Mouse (Mus musculus): Measurements from ENCODE around the gene Gm6268.

Gene Gm6268

DNA sequence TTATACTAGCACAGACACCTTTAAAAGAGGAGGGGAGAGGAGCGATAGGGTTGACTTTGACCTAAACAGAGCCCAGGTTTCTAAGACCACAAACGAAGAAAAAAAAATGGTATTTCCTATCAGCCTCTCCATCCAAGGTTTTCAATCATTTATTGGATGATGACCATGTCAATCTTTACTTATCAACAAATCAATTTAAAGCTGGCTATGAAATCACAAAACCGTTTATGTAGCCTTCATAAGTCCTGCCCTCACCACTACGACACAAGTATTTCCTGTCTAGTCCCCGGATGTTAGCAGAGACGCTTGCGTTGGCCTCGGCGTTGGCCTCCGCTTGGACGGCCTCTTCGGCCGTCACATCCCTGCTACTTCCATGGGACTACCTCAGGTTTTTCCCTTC is at the start of gene Gm6268:
Gm6268 (plus strand) TSS at position 301 of the 400 bp plus-strand sequence.
- no peak for DNase-seq (ENCODE audit: low spot score)

DNA sequence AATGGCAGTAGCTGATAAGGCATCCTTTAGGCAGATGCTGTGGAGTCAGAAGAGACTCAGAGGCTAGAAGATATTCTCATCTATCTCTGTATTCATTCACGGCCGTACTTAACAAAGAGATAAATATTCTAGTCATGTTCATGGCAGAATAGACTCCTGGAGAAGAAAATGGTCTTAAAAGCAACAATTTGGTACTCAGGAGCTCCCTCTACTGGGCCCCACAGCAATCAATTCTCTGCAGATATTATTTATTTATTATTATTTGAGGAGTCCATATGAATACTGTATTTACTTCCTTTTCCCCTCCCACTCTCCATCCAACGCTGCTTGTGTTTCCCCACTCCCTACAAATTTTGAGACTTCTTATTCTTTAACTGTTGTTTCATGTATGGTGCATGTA is 48.6 kb upstream of the Gm6268 start:
- DNase-seq (ENCODE audit: low spot score) = no peak

DNA sequence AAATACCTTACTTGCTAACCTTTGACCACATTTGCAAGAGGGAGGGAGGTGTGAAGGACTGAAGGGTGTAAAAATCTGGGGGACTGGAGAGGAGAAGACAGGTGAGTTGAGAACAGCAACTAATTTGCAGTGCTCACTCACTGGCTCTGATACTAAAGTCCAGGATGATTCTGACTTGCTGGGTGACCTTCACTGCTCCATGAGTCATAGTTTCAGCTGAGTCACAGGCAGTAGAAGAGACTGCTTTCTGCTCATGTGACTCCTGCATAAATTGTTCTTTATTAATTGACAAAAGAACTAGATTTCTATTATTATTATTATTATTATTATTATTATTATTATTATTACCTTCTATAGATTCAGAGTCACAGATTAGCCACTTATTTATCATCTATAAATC is 15.7 kb upstream of the Gm6268 start:
- DNase-seq (ENCODE audit: low spot score) = no peak

DNA sequence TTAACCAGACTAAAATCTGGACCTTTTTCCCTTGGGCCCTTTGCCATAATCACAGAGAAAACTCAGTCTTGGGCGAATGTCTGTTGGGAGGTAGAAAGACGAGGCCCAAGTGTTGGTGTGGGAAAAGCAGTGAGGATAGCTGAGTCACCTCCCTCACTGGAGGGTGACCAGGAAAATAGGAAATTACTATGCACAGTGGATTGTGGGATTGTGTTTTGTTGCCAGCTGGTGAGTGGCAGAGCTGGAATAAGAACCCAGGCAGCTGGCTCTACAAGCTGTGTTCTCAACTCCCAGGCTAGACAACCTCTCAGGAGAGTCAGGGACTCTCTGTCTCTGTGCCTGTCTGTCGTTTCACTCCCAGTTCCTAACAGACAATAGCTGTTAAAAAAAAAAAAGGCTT is 11.1 kb upstream of the Gm6268 start:
- DNase-seq (ENCODE audit: low spot score) = no peak

DNA sequence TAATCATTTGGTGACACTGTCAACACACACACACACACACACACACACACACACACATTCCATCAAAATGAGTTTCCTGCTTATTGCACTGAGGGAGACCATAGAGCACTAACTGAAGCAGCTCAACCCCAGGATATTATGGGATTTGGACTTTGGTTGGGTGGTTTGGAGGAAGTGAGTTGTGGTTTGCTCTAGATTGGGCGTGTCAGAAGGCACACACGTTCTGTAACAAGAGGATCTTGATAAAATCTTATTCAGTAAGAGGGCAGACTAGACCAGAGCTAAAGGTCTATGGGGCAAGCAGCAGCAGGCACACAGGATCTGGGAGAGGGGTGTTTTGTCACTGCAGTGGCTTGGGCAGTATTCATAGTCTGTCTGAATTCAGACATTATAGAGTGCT is 10.6 kb upstream of the Gm6268 start:
- DNase-seq (ENCODE audit: low spot score) = no peak

DNA sequence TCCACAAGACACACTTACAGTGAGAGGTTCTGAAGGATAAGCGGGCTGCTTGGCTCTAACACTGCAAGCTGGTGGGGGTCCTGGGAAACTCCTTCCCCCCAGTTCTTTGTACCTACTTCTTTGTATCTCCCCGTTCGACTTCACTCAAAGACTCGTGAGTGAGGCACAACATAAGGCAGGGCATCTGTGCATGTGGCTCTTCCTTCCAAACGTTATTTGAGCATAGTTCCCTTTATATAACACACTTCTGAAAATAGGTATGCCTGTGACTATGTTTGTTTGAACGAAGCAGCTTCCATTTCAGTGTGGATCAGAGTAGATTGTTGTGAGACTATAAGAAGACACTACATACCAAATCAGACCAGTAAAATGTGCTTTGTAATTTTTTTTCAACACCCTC is 8.4 kb upstream of the Gm6268 start:
- no peak for DNase-seq (ENCODE audit: low spot score)

DNA sequence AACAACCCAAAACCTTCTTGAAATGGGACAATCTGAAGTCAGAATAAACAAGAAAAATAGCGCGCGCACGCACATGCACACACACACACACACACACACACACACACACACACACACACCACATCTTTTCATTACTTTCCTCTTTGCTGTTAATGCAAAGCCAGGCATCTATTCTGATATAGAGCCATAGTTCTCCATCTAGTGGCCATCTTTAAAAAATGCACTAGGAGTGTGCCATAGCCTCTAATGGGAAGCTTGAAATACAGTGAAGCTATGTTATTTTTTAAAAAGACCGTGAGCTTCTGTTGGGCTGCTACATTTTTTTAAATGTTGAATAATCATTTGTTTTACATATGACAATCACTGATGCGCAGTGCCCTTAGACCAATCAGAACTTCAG is 7.8 kb upstream of the Gm6268 start:
- DNase-seq (ENCODE audit: low spot score) = no peak

DNA sequence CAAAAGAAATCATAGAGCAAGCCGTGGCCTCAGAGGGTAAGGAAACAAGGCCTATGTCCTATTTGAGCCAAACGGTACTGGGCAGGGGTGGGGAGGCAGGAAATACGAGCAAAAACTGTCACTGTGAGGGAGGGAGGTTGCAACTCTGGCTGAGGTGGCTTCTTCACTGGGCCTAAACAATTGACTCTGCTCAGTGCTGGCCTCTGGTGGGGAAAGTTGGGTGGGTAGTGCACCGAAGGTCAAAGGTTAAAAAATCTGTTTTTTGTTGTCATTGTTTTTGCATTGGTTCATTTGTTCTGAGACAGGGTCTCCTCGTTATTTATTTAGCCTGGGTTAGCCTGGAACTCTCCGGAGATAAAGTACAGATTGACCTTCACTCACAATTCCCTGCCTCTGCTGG is 1.2 kb downstream of the Gm6268 start:
- DNase-seq (ENCODE audit: low spot score) = no peak

DNA sequence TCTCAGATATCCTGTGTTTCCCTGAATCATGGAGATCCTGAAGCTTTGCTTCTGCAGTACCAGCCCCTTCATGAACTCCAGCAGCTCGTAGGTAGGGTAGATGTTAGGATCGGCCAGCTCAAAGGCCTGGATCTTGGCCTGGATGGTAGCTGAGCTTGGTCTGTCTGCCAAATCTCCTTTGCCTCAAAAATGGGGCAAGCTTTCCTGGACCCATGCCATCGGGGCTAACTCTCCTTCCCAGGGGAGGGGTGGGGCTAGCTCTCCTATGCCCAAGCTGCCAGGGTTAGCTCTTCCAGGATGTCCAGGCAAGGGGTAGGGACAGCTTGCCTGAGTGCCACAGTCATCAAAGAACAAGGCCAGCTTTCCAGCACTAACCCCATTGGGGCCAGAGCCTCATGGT is 18.1 kb downstream of the Gm6268 start:
- no peak for DNase-seq (ENCODE audit: low spot score)

DNA sequence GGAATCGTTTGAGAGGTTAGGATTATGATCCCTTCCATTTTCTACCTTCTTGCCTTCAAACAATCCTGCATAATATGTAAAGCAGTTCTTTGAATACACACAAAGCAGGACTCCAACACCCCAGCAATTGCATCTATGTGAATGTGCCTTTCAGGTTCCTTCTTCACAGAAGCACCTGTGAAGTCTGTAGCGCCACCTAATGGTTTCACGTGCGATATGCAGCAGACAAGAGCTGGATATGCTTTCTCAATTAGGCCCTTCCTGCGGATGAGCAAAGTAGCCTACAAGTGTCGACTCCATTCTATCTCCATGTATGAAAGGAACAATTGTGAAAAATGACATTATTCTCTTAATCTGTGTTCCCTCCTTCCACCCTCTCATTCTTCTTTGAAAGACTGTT is 33.9 kb downstream of the Gm6268 start:
- DNase-seq (ENCODE audit: low spot score) = no peak

DNA sequence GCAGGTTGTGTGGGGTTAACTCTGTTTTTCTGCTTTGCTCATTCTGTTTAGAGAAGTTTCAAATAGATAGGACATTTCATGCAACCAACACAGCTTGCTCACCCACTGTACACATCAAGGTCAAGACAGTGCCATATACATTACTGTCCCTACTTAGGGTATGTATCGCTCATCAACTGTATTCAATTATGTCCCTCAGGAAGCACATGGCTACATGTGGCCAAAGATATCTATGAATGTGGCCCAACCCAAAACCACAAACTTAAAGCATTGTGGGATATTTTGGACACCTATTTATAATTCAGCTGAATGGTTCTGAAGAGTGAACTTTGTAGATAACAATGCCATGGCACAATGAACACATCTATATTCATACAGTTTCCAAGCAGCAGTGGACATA is 36.9 kb downstream of the Gm6268 start:
- no peak for DNase-seq (ENCODE audit: low spot score)

Measured in yolk sac, embryonic 10.5 days (tissue).